Mouse (Mus musculus) embryonic fibroblast, embryonic 13.5 days (primary cell): ENCODE results near the gene Dpp4.

Experiments
- CTCF ChIP-seq: IDR thresholded peaks from 2 replicates; pipeline ENCODE4 v1.5.1; 2011; ENCODE audit warnings: mild to moderate bottlenecking, control low read depth, low read length, moderate library complexity, borderline replicate concordance; ENCODE audit not compliant: insufficient read depth
- POLR2A ChIP-seq: IDR thresholded peaks from 2 replicates; pipeline ENCODE4 v1.6.1; 2011; ENCODE audit warnings: low read depth, mild to moderate bottlenecking, control low read depth, low read length, moderate library complexity

GRCm38 (mm10) chr2:62341734-62342128 is 70.3 kb downstream of the Dpp4 start:
- TF ChIP-seq CTCF (no peak), POLR2A (no peak)
